Mouse (Mus musculus): ENCODE measurements around the gene Cacfd1.

DNA sequence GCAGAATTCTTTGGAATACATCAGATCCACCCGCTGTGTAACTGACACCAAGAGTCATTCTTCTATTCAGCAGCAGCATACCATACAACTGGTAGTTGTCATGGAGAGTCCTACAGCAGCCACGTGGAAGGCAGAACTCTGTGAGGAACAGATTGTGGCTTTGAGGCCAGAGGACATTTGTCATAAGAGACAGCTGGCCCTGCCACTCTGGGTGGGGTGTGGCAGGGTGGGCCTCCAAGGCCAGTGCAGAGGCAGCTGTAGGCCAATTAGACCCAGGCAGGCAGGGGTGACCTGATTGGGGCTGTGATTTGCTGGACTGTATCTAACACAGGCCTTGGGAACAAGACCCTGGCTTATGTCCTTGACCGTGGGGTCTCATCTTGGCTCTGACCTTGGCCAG is 59.9 kb downstream of the Cacfd1 start:
- no peak for TF ChIP-seq GATA1 (IDR thresholded peaks at IDR 0.05; ENCODE audit: borderline replicate concordance, low read length)
- TF ChIP-seq FLI1 (IDR thresholded peaks at IDR 0.05; ENCODE audit: low read length) = no peak

Measured in megakaryocyte, embryonic 14.5 days (primary cell).